Mouse (Mus musculus): ENCODE measurements around the gene Hdx.

Gene Hdx

GRCm38 (mm10) chrX:111696356-111697282 is at the start of gene Hdx:
TSS of gene Hdx (minus strand) at chrX:111697079.
- peak; percentile 85 for DNase-seq (ENCODE audit: low read depth, low spot score)

- DNase-seq (ENCODE audit: low read depth, low spot score) = no peak
These were observed 11.2 kb downstream of the Hdx start for GRCm38 (mm10) chrX:111685665-111686064.

- no peak for DNase-seq (ENCODE audit: low read depth, low spot score)
These were observed 25.2 kb downstream of the Hdx start for GRCm38 (mm10) chrX:111671685-111672084.

GRCm38 (mm10) chrX:111660381-111660780 is 36.5 kb downstream of the Hdx start:
- no peak for DNase-seq (ENCODE audit: low read depth, low spot score)

- no peak for DNase-seq (ENCODE audit: low read depth, low spot score)
These were observed 38.2 kb downstream of the Hdx start for GRCm38 (mm10) chrX:111658671-111659070.

- DNase-seq (ENCODE audit: low read depth, low spot score) = no peak
These were observed 51.9 kb downstream of the Hdx start for GRCm38 (mm10) chrX:111644945-111645344.

- DNase-seq (ENCODE audit: low read depth, low spot score) = no peak
These were observed 56.3 kb downstream of the Hdx start for GRCm38 (mm10) chrX:111640616-111641015.

- DNase-seq (ENCODE audit: low read depth, low spot score) = no peak
These were observed 99.2 kb downstream of the Hdx start for GRCm38 (mm10) chrX:111597631-111598161.

GRCm38 (mm10) chrX:111587616-111588015 is 109.3 kb downstream of the Hdx start:
- no peak for DNase-seq (ENCODE audit: low read depth, low spot score)

- DNase-seq (ENCODE audit: low read depth, low spot score) = no peak
These were observed 119.8 kb downstream of the Hdx start for GRCm38 (mm10) chrX:111577044-111577443.

GRCm38 (mm10) chrX:111537859-111538258 is 159.0 kb downstream of the Hdx start, which contains the start of gene Rps6ka6:
TSS of gene Rps6ka6 (minus strand) at chrX:111537959.
- no peak for DNase-seq (ENCODE audit: low read depth, low spot score)
